ENCODE assay signal across 19 mouse cellular contexts in genomic region chr13:99363866-99364265, GRCm38 (mm10). TPM values are rescaled to one million over a fixed set of nuclear protein-coding genes. Genes with fewer than 3 reads are reported as not detected.
DNase-seq lines count a peak whose midpoint lies in the region; ATAC-seq and TF ChIP-seq lines count a peak whose summit lies in the region.
"Had no signal": no experiment of that assay in that cellular context is flagged by ENCODE, and none has a peak within 500 bp of the region (broad histone marks: within the 10 kb centered on the region; RNA-seq: fewer than 3 reads in every experiment).

No protein-coding gene starts in this region.

- H3K4me2 ChIP-seq in heart, embryonic 12.5 days, result no peak overlapping the region
- no peak overlapping the region for H3K4me2 ChIP-seq in heart, embryonic 11.5 days
- H3K4me2 ChIP-seq in midbrain, postnatal 0 days (ENCODE audit: low read depth, low read length, poor library complexity, severe bottlenecking), result no peak overlapping the region
- H3K4me2 ChIP-seq: liver, embryonic 15.5 days; neural tube, embryonic 13.5 days had no signal

- no peaks in the 10 kb centered on the region for H3K27me3 ChIP-seq in heart, embryonic 12.5 days (replicated peaks)
- H3K27me3 ChIP-seq in heart, embryonic 11.5 days (ENCODE audit: control insufficient read depth, insufficient read depth, low read length), result no peaks in the 10 kb centered on the region
- H3K27me3 ChIP-seq in midbrain, postnatal 0 days (ENCODE audit: insufficient read depth, low read length), result no peaks in the 10 kb centered on the region
- H3K27me3 ChIP-seq in midbrain, embryonic 10.5 days (ENCODE audit: low read depth, poor library complexity, severe bottlenecking), result no peaks in the 10 kb centered on the region
- H3K27me3 ChIP-seq in thymus, adult 2 months (ENCODE audit: control insufficient read depth, insufficient read depth, low read length), result no peaks in the 10 kb centered on the region
- H3K27me3 ChIP-seq: liver, embryonic 15.5 days; neural tube, embryonic 13.5 days had no signal

- 41% methylated on average over 4 of the region's 4 CpGs for WGBS in heart, embryonic 12.5 days
- WGBS in heart, embryonic 11.5 days (ENCODE audit: insufficient replicate concordance), result 38% methylated on average over 4 of the region's 4 CpGs
- 48% methylated on average over 4 of the region's 4 CpGs for WGBS in midbrain, postnatal 0 days
- WGBS in midbrain, embryonic 10.5 days, result 64% methylated on average over 4 of the region's 4 CpGs
- 91% methylated on average over 4 of the region's 4 CpGs for WGBS in thymus, adult 2 months

- peaks cover 49% of the 10 kb centered on the region for H3K36me3 ChIP-seq in heart, embryonic 12.5 days
- 0 out of 2 replicates have a peak, but pooled peaks cover under 1% of the 10 kb centered on the region for H3K36me3 ChIP-seq in heart, embryonic 11.5 days (ENCODE audit: control insufficient read depth, insufficient read depth, low read length)
- peaks cover 10% of the 10 kb centered on the region; the same call in 1 of the 2 replicates for H3K36me3 ChIP-seq in midbrain, postnatal 0 days (ENCODE audit: insufficient read depth, low read length)
- peaks cover 82% of the 10 kb centered on the region for H3K36me3 ChIP-seq in midbrain, embryonic 10.5 days
- peaks cover 4% of the 10 kb centered on the region; the same call in 1 of the 2 replicates for H3K36me3 ChIP-seq in thymus, adult 2 months (ENCODE audit: control insufficient read depth, insufficient read depth, low read length)

- H3K9ac ChIP-seq in heart, embryonic 12.5 days, result no peak overlapping the region
- no peak overlapping the region for H3K9ac ChIP-seq in heart, embryonic 11.5 days (ENCODE audit: low read depth, low read length)
- no peak overlapping the region for H3K9ac ChIP-seq in midbrain, postnatal 0 days (replicated peaks; ENCODE audit: low read length, poor library complexity, severe bottlenecking)
- H3K9ac ChIP-seq: liver, embryonic 15.5 days; neural tube, embryonic 13.5 days had no signal

- no peak overlapping the region for H3K4me3 ChIP-seq in heart, embryonic 12.5 days
- H3K4me3 ChIP-seq in heart, embryonic 11.5 days (ENCODE audit: low read depth, low read length), result no peak overlapping the region
- no peak overlapping the region for H3K4me3 ChIP-seq in midbrain, postnatal 0 days (ENCODE audit: low read depth, low read length)
- H3K4me3 ChIP-seq in midbrain, embryonic 10.5 days, result no peak overlapping the region
- no peak overlapping the region for H3K4me3 ChIP-seq in thymus, adult 2 months (ENCODE audit: control insufficient read depth, insufficient read depth, low read length)
- H3K4me3 ChIP-seq: left cerebral cortex, adult 2 months; liver, embryonic 15.5 days; neural tube, embryonic 13.5 days had no signal

- peak overlapping the region; percentile 26; the same call in 1 of the 2 replicates for H3K27ac ChIP-seq in heart, embryonic 12.5 days (ENCODE audit: poor library complexity, severe bottlenecking)
- no peak overlapping the region for H3K27ac ChIP-seq in heart, embryonic 11.5 days (ENCODE audit: low read depth, low read length)
- H3K27ac ChIP-seq in midbrain, postnatal 0 days (ENCODE audit: low read depth, low read length), result no peak overlapping the region
- H3K27ac ChIP-seq in midbrain, embryonic 10.5 days (replicated peaks), result no peak overlapping the region
- no peak overlapping the region for H3K27ac ChIP-seq in thymus, adult 2 months (ENCODE audit: control insufficient read depth, insufficient read depth, low read length)
- H3K27ac ChIP-seq: left cerebral cortex, adult 2 months; liver, embryonic 15.5 days had no signal

- no peak for TF ChIP-seq CTCF in midbrain, postnatal 0 days (IDR thresholded peaks at IDR 0.05)
- no peak for TF ChIP-seq CTCF in thymus, adult 2 months (IDR thresholded peaks at IDR 0.05; ENCODE audit: borderline replicate concordance, control insufficient read depth, extremely low read depth, insufficient read depth, low read length, poor library complexity)

- no peak for TF ChIP-seq POLR2A in thymus, adult 2 months (IDR thresholded peaks at IDR 0.05; ENCODE audit: control insufficient read depth, extremely low read depth, insufficient read depth, low read length, poor library complexity)

- ATAC-seq in heart, embryonic 12.5 days (ENCODE audit: insufficient number of reproducible peaks, low FRiP score), result no peak
- ATAC-seq in heart, embryonic 11.5 days (replicated peaks; ENCODE audit: insufficient number of reproducible peaks, low FRiP score, low TSS enrichment), result no peak
- no peak for ATAC-seq in midbrain, postnatal 0 days (ENCODE audit: low FRiP score)
- ATAC-seq: hindbrain, embryonic 16.5 days; lung, postnatal 0 days had no signal

- DNase-seq in midbrain, postnatal 0 days (ENCODE audit: low spot score), result peak; percentile 35
- no peak for DNase-seq in midbrain, embryonic 10.5 days (ENCODE audit: low spot score)
- peak; percentile 63 to 83 for DNase-seq in layer of hippocampus, adult 18-20 months (ENCODE audit: low spot score in 2 of 2)
- DNase-seq in layer of hippocampus, postnatal 36 days, result peak; percentile 62 to 67
- DNase-seq in thymus, adult 2 months, result no peak
- DNase-seq in thymus, adult 18-20 months, result no peak
- DNase-seq: cerebellum, postnatal 36 days; gastrocnemius, postnatal 25 days; kidney, adult 11 months; kidney, postnatal 10 days; right cerebral cortex, postnatal 25 days; thymus, postnatal 36 days had no signal

- peaks cover 31% of the 10 kb centered on the region for H3K4me1 ChIP-seq in heart, embryonic 12.5 days (replicated peaks)
- H3K4me1 ChIP-seq in heart, embryonic 11.5 days (ENCODE audit: control insufficient read depth, insufficient read depth, low read length), result peaks cover 11% of the 10 kb centered on the region
- no peaks in the 10 kb centered on the region for H3K4me1 ChIP-seq in midbrain, postnatal 0 days (ENCODE audit: insufficient read depth, low read length)
- 0 out of 2 replicates have a peak, but pooled peaks cover 3% of the 10 kb centered on the region for H3K4me1 ChIP-seq in midbrain, embryonic 10.5 days
- no peaks in the 10 kb centered on the region for H3K4me1 ChIP-seq in thymus, adult 2 months (replicated peaks; ENCODE audit: control insufficient read depth, insufficient read depth, low read length)
- H3K4me1 ChIP-seq: liver, embryonic 15.5 days had no signal

- no peaks in the 10 kb centered on the region for H3K9me3 ChIP-seq in heart, embryonic 12.5 days (replicated peaks)
- no peaks in the 10 kb centered on the region for H3K9me3 ChIP-seq in heart, embryonic 11.5 days (replicated peaks; ENCODE audit: control insufficient read depth, low read length)
- H3K9me3 ChIP-seq in midbrain, postnatal 0 days (ENCODE audit: low read length), result no peaks in the 10 kb centered on the region
- H3K9me3 ChIP-seq in midbrain, embryonic 10.5 days (replicated peaks), result no peaks in the 10 kb centered on the region
- H3K9me3 ChIP-seq: liver, embryonic 15.5 days; neural tube, embryonic 13.5 days had no signal

RNA-seq across cellular contexts. Expression of gene Mrps27, which starts 19.3 kb away (rescaled TPM):
- polyA plus RNA-seq in heart, embryonic 12.5 days (2016; fragmentation: Nextera tagmentation; extraction: Ambion mirVana), result 72.6 and 73.0 TPM in 2 replicates
- 73.1 and 86.4 TPM in 2 replicates for polyA plus RNA-seq in heart, embryonic 11.5 days (2014; fragmentation: Nextera tagmentation; extraction: Ambion mirVana)
- total RNA-seq in midbrain, postnatal 0 days (2014; rRNA removed), result 19.6 and 21.9 TPM in 2 replicates
- polyA plus RNA-seq in midbrain, postnatal 0 days (2015; fragmentation: Nextera tagmentation; extraction: Ambion mirVana), result 37.4 and 38.7 TPM in 2 replicates
- polyA plus RNA-seq in midbrain, embryonic 10.5 days (2016; fragmentation: Nextera tagmentation; extraction: Ambion mirVana), result 73.9 and 79.9 TPM in 2 replicates
- total RNA-seq in layer of hippocampus, adult 18-20 months (2021), result 10 to 100 TPM; 26.5 to 29.9 TPM
- 10 to 100 TPM; 26.9 to 27.0 TPM for total RNA-seq in layer of hippocampus, postnatal 36 days (2021)
- polyA plus RNA-seq in thymus, adult 2 months (2012; rRNA removed), result 12.7 and 16.1 TPM in 2 replicates

RNA-seq across cellular contexts. Expression of gene Ptcd2, which starts 19.4 kb away (rescaled TPM):
- polyA plus RNA-seq in heart, embryonic 12.5 days (2016; fragmentation: Nextera tagmentation; extraction: Ambion mirVana), result 56.0 and 56.3 TPM in 2 replicates
- 57.0 and 59.6 TPM in 2 replicates for polyA plus RNA-seq in heart, embryonic 11.5 days (2014; fragmentation: Nextera tagmentation; extraction: Ambion mirVana)
- 41.8 and 48.9 TPM in 2 replicates for total RNA-seq in midbrain, postnatal 0 days (2014; rRNA removed)
- polyA plus RNA-seq in midbrain, postnatal 0 days (2015; fragmentation: Nextera tagmentation; extraction: Ambion mirVana), result 51.5 and 52.8 TPM in 2 replicates
- polyA plus RNA-seq in midbrain, embryonic 10.5 days (2016; fragmentation: Nextera tagmentation; extraction: Ambion mirVana), result 53.2 and 54.4 TPM in 2 replicates
- total RNA-seq in layer of hippocampus, adult 18-20 months (2021), result 10 to 100 TPM; 28.9 to 30.1 TPM
- 10 to 100 TPM; 28.2 to 31.4 TPM for total RNA-seq in layer of hippocampus, postnatal 36 days (2021)
- polyA plus RNA-seq in thymus, adult 2 months (2012; rRNA removed), result 19.2 and 20.6 TPM in 2 replicates

Comparison
In these comparisons a context has a peak if more than half of its experiments do, and no peak if none do; other contexts are left out.
1. DNase-seq: peak in midbrain, postnatal 0 days (single experiment), layer of hippocampus, adult 18-20 months (2 of 2) and layer of hippocampus, postnatal 36 days (2 of 2); none in midbrain, embryonic 10.5 days (single experiment), thymus, adult 2 months (single experiment) and thymus, adult 18-20 months (0 of 2).